Mouse (Mus musculus): ENCODE measurements around the gene Ces1g.

GRCm38 (mm10) chr8:93261436-93261835, 75.7 kb downstream of the Ces1g start:
- no peak for TF ChIP-seq POLR2A (IDR thresholded peaks at IDR 0.05; ENCODE audit: insufficient read depth, low read length)
- TF ChIP-seq CTCF (IDR thresholded peaks at IDR 0.05; ENCODE audit: low read depth, low read length), result no peak
